Mouse (Mus musculus): ENCODE measurements around the gene Cend1. TPM values are rescaled to one million over a fixed set of nuclear protein-coding genes. Genes with fewer than 3 reads are reported as not detected.
A peak's percentile ranks its signal among the peaks of the same experiment; 100 is the strongest.

Cend1 gene
- total RNA-seq, 2 experiments from 2014 or later, result 0.18 TPM; not detected in 1

DNA sequence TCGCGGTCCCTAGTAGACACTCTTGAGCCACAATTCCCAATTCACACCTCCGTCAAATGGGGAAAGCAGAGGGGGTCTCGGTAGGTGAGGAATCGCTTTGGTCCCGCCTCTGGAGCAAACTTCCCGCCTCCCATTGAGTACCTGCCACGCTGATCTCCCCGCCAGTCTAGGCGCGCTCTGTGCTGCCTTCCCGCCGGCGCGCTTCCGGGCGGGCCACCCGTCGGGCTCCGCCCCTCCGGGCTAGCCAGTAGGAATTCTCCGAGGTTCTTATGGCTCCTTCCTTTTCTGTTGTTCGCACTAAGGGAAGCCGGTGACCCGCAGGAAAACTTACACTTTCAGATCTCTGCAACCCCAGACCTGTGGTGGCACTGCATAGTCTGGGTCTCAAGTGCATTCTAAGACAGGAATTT lies 14.5 kb upstream of the Cend1 start, which contains the start of gene Pidd1:
Pidd1 (minus strand) TSS at position 198 of the 410 bp plus-strand sequence.
- ATAC-seq (ENCODE audit: poor library complexity, severe bottlenecking), result peak; percentile 53

DNA sequence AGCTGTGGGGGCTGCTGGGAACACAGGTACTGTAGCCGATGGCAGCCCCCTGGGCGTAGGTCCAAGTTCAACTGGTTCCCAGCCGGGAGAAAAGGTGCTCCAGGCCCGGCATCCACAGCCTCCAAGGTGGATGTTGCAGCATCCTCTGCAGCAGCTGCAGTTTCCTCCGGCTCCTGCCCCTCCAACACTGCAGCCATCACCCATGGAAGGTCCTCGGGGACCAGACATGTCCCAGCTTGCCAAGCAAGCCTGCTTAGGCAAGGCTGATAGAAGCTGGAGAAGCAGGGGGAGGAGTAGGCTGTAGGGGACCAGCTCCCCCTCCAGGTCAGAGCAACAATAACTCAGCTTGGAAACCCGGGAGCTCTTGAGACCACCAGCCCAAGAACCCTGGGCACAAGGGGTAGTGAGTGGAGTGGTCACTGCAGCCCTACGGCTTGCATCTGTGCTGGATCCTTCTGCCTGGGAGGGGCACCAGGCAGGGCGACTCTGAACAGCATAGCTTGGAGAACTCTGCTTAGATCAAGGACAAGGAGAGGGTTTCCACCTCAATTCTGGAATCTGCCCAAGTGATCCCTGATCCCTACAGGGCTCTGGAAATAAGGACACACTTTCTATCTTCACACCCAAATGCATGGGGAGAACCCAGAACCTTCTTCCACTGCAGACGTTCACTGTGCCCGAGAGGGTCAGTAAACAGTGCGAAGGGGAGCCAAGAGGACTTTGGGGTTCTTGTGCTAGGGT lies 14.0 kb upstream of the Cend1 start:
- no peak for ATAC-seq (ENCODE audit: poor library complexity, severe bottlenecking)

DNA sequence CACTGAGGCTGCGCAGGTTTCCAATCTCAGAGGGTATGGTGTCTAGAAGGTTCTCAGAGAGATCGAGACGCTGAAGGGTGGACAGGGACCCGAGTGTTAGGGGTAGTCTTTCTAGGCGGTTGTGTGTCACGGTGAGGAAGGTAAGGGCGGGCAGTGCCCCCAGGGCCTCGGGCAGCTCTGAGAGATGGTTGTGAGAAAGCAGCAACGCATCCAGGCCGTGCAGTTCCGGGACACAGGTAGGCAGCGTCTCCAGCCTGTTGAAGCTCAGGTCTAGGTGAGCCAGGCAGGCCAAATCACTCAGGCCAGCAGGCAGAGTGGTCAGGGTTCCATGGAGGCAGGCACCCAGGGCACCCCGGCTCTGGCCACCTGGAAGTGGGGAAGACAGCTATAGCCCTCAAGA lies 12.9 kb upstream of the Cend1 start:
- no peak for ATAC-seq (ENCODE audit: poor library complexity, severe bottlenecking)

DNA sequence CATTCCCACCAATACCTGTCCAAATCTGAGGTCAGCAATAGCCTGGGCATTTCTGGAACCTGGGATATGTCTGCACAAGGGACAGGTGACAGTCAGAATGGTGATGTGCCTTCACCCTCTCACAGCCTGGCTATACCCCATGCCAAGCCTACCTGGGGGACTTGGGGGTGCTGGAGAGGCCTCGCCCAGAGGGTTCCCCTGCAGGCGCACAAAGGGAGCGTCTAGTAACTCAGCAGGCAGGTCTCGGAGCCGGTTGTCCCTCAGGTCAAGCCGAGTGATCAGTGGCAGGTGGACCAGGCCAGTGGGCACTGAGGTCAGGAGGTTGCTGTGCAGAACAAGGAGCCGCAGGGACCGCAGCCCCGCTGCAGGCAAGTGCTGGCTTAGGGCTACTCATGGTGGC lies 12.2 kb upstream of the Cend1 start:
- ATAC-seq (ENCODE audit: poor library complexity, severe bottlenecking), result no peak

DNA sequence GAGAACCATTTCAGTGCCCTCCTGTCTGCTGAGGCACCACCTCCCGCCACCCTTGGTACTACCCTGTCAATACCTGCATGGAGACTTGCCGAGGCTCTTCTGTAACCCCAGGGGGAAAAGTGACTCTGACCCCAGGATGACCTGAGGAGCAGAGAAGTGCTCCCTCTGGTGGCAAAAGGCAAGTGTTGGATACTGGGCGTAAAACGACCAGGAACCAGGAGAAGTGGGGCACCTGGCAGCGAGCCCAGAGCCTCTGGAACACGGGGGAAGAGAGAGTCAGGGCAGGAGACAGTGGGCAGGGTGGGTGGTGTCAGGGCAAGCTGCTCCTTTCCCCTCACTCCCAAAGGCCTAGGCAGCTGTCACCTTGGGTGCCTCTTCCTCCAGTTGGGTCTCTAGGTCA lies 11.3 kb upstream of the Cend1 start:
- ATAC-seq (ENCODE audit: poor library complexity, severe bottlenecking), result peak; percentile 28

DNA sequence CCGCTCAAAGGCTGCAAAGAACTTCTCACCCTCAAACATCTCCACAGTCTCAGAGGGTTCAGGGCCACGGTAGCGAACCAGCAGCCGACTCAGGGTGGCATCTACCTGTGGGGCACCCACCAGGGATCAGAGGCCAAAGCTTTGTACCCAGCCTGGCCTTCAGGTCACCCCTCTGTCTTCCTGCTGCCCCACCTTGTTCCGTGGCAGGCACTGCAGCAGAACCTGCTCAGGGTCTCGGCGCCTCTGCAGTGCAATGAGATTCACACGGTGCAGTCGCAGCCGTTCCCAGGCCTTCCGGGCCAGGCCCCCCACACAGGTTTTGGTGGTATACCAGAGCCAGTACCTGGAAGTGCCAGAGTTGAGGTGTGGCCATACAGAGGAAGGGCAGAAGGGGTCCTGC lies 10.5 kb upstream of the Cend1 start:
- ATAC-seq (ENCODE audit: poor library complexity, severe bottlenecking), result no peak

DNA sequence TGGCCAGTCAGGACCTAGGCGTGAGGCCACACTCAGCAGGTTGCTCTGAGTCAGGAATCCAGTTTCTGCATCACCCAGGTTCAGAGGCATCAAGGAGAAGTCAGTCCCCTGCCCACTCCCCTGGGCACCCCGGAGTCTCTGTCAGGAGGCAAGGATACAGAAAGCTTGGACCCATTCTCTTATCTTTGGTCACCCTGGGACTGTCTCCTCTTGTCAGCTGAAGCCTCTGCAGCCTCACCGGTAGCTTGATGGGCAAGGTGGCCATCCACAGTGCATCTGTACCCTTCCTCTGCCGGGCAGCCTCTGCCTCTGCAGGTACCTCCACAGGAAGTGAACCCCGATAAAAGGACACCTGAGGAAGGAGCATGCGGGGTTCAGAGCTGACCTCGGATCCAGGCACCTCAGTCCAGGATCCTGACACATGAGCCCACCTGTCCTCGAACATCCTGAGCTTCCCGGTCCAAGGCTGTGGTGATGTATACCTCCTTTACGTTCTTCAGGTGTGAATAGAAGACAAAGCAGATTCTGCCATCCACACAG lies 9.9 kb upstream of the Cend1 start:
- ATAC-seq (ENCODE audit: poor library complexity, severe bottlenecking), result no peak

DNA sequence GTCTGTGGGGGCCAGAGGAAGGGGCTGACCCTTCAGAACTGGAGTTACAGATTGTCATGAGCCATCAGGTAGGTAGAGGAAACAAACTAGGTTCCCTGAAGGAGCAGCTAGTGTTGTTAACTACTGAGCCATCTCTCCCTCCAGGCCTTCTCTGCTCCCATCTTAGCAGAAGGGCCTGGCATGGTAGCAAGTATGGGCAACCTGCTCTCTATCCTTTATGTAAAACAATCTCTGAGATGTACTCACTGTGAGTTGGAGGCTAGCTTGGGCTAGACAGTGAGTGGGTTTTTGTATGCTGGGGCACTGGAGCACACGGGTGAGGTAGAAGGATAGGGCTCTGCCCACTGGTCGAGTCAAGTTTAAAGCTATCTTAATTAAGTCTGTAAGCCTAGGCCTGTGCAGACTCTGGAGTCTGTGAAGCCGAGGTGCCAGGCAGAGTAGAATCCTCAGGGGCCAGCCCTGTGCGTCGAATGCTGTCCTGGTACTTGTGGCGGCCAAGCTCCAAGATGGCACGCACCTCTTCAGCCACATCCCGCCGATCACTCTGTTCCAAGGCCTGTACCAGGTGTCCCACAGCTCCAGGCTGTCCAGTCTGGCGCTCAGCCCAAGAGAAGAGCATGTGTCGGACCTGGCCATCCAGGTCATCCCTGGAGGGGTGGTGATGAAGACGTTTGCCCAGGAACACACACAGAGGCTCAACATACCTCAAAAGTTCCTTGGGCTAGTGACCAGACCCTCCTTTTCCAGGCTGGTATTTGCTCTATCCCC lies 9.1 kb upstream of the Cend1 start:
- ATAC-seq (ENCODE audit: poor library complexity, severe bottlenecking), result no peak

DNA sequence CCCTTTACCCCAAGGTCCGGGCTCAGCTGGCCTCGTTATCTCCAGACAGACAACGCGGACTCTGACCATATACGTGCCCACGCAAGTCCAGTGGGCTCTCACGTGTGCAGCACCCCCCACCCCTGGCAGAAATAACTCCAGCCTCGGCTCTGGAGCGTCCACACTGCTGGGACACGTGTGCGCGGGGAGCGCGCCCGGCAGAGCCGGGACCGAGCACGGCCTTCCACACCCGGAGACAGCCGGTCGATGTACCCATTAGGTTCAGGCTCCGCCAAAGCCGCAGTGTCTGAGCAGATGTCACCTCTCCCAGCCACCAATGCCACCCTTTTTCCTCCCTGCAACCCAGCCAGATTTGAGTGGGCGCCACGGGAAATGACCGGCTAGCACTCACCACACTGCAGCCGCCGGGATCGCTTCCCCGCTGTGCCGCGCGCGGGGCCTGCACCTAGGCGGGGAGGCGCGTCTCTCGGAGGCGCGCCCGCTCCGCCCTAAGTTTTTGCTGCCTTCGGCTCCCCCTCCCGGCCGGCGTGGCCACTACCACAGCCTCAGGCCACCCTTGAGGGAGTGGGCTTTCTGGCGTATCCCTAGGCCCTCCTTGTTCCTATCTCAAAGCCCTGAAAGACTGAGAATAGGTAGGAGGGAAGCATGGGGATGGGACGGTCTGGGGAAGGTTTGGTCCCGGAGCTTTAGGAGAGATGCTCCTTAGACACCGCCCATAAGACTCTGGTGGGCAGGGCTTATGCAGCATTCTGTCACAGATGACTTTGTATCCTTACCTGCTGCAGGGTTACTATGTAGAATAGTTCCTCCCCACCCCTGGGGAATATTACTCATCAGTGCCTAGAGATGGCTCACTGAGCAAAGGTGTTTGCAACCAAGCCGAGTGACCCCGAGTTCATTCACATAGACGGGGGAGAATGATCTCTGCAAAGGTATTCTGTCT lies 8.2 kb upstream of the Cend1 start, which contains the start of gene Slc25a22:
Slc25a22 (minus strand) TSS at position 715 of the 943 bp plus-strand sequence.
- ATAC-seq (ENCODE audit: poor library complexity, severe bottlenecking), result peak; percentile 84

DNA sequence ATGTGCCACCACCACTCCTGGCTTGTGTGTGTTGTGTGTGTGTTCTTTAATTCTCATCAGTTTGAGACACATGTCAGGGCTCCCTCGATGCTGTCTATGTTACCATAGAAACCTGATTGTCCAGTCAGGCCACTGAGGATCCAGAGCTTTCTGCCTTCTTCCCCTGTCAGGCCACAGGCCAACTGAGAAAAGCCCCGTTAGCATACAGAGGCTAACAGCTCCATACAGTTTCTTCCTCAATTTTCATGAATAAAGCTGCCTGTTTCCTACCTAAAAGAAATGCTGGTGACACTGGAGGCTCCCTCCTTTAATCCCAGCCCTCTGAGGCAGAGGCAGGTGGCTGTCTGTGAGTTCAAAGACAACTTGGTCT lies 7.2 kb upstream of the Cend1 start:
- ATAC-seq (ENCODE audit: poor library complexity, severe bottlenecking), result no peak

DNA sequence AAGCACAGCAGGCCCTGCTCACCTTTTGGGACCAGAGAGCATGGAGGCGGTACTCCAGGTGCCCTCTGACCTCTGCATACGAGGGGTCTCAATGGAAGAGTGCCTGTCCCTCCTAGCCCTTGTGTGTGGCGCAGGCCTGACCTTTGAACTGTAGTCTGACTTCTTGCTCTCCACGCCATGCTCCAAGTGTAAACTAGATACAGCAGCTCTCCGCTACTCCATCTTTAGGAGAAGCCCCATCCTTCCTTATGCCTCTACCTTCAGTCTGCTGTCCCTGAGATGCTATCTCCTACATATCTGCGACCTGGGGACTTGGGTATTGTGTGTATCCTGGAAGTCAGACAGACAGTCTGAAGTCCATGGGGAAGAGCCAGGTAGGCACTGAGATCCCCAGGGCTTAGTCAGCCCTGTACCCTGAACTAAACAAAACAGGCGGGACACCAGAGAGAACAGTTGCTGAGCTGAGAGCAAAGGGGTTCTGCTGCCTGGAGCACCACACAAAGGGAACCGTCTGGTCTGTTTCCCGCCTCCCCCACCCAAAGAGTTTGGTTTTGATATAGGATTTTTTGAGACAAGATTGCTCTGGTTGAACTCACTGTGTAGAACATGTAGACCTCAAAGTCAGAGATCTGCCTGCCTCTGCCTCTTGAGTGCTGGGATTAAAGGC lies 6.7 kb upstream of the Cend1 start:
- no peak for ATAC-seq (ENCODE audit: poor library complexity, severe bottlenecking)

DNA sequence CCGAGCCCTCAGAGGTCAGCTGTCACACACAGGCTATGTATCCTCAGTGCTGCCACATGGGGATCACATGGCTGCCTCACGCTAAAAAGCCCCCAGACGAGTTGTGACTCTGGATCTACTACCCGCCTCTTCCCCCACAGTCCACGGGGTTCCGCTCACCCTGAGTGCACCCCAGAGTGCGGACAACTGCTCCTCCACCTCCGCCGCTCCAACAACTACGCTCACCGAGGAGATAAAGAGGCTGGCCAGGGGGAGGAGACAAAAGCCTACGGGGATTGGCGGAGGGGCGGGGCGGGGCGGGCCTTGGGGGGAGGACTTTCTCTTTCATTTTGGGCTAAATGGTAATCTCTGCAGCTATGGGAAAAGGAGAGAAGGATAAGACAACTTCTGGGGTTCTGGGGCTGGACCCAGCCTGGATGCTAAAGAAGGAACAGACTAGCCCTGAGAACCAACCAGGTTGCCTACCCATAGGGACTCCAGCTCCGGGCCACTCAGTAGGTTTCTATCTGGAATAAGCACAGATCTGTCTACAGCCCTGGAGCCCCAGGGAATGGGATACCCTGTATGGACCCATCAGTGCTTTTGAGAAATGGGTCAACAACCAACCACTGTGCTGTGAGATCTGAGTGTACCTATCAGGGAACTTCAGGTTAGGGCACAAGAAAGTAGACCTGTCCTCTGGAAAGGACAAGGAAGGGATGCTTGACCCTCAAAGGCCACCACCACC lies 6.0 kb upstream of the Cend1 start:
- peak; percentile 71 for ATAC-seq (ENCODE audit: poor library complexity, severe bottlenecking)

DNA sequence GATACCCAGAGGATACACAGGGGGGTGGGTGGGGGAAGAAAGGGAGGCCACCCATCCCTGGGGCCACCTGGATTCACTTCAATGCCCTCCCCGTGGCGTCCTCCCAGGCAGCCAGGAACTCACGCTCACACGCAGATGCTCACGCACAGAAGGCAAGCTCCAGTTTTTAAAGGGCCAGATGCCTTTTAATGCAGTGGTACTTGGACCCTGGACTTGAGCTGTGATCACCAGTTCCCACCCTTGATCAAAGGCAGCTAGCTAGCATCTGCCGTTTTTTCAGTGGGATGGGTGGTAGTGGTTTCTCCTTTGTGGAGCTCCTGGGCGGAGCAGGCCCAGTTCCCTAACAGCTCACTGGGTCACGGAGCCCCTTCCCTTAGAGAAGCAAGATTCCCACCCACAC lies 5.2 kb upstream of the Cend1 start:
- no peak; the same call in 1 of the 2 replicates for ATAC-seq (ENCODE audit: poor library complexity, severe bottlenecking)

DNA sequence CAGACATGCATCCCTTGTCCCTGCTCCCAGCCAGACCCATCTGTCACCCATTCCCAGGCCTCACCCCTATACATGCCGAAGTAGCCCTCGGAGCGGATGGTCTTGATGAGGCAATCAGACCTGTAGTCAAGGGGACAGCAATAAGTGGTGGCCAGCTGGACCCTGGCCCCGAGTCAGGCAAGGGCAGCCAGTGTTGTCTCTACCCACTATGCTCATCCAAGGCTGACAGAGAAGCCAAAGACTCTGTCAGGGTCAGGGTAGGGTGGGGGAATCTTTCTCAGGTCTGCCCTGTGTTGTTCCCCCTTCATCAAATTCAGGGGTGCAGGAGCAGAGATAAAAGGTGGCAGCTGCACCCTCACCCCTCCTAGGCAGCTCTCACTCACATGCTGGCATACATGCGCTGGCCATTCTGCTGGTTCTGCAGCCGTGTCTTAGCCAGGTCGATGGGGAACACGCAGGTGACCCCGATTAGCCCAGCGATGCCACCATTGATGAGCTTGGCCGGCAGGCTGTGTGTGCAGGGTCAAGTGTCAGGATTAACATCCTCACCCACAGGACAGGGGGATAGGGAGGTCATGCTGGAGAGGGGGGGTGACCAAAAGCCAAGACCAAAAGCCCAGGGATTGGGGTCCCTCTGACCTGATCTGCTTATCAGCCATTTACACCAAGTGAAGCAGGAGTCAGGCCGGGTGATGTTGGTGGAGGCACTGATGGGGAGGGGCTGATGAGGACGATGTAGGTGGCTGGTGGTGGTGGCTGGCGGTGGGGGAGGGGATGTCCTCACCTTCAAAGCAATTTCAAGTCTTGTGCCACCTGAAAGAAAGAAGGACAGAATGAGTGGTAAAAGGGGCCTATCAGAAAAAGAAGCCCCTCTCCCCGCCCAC lies 4.5 kb upstream of the Cend1 start:
- ATAC-seq (ENCODE audit: poor library complexity, severe bottlenecking), result no peak

DNA sequence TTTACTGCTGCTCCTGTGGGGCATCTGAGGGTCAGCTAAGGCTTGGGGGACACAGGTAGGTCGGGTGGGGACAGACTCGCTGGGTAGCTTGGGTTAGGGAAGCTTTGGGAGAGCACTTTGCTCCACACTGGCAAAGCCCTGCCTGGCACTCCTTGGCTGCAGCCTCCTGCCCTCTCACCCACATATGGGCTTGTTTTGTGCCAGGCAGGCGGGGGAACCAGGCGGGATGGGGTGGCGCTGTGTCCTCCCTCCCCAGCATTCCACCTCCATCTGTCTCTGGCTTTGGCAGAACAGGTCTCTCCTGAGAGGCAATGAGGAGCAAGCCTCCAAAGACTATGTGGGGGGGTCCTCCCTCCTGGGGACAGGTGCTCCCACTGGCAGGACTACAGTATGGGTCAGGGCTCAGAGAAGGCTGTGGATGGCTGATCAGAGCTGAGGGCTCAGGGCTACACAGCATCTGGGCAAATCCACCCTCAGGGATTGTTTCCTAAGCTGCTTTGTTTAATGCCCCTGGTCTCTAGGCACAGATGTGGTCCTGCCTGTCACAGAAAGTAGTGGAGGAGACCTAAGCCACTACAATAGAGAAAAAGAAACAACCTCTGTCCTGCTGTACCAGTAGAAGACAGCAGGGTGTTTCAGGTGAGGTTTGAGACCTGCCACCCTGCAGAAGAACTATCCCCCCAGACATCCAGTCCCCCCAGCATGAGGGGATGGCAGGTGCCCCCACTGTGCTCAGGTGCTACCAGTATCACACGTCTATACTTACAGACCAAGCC lies 3.6 kb upstream of the Cend1 start:
- ATAC-seq (ENCODE audit: poor library complexity, severe bottlenecking), result no peak

DNA sequence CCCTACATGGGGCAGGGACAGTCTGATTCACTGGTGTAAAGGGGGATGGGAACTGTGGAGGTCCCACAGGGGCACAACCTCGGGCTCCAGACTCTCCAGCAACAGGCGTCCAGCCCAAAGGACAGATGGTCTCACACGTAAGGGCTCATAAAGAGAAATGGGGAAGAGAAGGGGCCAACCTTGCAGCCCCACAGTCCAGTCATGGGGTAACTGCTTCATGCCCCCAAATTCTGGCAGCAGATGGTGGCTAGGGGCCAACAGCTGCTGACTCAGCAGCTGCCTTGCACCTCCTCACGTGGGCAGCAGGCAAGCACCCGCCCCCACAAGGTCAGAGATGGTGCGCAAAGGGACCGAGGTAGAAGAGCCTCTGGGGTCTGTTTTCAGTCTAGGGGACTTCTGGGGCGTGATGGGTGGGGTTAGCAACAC lies 2.9 kb upstream of the Cend1 start:
- no peak for ATAC-seq (ENCODE audit: poor library complexity, severe bottlenecking)

DNA sequence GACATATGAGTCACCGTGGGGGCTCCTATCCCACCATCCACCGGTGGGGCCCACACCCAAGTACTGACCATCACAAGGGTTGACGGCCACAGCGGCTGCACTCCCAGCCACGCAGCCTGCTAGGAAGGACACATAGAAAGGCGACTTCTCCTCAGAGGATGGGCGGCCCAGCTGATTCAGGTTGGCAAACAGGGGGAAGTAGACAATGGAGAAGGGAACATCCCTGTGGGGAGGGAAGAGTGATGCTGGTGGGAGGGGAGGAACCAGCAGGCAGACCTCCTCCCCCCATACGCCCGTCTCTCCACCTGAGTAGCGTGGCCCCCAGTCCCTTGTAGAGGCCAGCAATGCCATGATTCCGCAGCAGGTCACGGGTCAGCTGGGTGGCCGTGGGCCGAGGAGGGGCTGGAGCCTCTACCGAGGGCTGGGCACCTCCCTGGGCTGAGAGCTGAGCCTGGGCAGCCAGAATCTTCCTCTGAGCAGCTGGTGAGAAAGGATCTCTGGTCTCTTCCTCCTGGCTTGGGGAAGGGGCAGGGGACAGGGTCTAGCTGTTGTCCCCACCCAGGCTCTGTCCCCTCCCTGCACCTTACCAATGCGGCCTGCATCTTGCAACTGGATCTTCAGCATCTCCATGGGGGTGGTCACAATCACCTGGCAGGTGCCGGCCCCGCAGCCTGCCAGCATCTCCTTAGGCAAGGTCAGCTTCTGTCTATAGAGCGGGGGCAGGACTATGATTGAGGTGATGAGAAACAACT lies 2.3 kb upstream of the Cend1 start:
- ATAC-seq (ENCODE audit: poor library complexity, severe bottlenecking), result no peak

Measured in megakaryocyte, adult 5-6 weeks (primary cell).